Mouse (Mus musculus): ENCODE data around the gene Dbil5. TPM values are rescaled to one million over a fixed set of nuclear protein-coding genes. Genes with fewer than 3 reads are reported as not detected.
A peak's percentile ranks its signal among the peaks of the same experiment; 100 is the strongest.

Dbil5 gene
- polyA plus RNA-seq, 2 experiments from 2014 or later: 0.58 TPM; not detected in 1

DNA sequence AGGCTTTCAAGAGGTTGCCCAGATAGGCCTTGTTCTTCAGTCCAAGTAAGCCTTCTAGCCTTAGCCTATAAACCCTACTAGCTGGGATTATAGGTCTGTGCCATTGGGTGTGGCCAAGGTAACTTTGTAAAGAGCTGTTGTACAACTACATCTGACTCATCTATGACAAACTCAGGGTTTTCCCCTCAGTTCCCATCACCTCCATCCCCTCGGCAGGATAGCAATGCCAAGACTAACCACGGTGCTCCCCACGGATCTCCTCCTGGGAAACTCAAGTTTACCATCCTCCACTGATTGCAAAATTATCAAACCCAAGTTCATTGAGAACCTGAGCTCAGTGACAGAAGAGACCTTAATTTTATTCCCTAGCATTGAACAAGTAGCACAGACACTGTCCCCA, 18.7 kb downstream of the Dbil5 start:
- ATAC-seq: no peak

GRCm38 (mm10) chr11:76239750-76240149, 22.3 kb downstream of the Dbil5 start:
- ATAC-seq: no peak

DNA sequence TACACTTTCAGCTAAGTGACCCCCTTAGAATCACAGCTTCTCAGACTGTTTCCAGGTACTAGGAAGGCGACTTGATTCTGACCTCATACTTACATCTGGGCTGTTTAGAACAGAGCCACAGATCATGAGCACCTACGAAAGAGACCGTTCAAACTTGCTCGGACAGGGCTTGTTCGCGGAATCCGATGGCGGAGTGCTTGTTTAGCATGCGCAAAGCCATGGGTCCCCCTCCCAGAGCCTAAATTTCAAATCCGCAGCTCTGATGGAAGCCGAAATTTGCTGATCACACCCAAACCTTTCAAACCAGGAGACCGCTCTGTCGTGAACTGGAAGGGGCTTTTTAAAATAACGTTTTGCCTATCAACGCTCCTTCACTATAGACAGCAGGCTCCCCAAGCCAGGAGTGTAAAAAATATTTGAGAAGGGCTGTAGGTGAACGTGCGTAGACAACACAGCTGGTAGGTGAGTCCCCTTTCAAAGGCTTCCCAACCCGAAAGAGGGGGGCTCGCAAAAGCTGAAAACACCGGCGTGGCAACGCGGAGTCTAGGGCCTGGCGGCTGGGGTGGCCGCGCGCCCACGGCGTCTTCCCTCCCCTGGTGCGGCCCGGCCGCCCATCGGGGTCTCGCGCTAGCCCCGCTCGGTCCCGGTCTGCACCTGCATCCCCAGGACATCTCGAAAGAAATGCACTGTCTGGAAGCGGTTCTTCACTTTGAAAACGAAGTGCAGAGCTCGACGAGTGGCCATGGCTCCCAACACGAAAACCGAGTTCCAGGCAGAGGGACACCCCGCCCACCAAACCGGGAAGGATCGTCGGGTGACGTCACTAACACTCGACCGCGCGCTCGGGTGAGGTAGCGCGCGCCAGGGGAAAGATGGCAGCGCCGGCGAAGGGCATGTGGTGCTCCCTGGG, 25.7 kb downstream of the Dbil5 start, which contains the start of the genes Mrm3 and Glod4:
Mrm3 (plus strand) TSS at position 815 of the 910 bp plus-strand sequence.
Glod4 (minus strand) TSS at position 825 of the 910 bp plus-strand sequence.
- ATAC-seq: peak; percentile 91

DNA sequence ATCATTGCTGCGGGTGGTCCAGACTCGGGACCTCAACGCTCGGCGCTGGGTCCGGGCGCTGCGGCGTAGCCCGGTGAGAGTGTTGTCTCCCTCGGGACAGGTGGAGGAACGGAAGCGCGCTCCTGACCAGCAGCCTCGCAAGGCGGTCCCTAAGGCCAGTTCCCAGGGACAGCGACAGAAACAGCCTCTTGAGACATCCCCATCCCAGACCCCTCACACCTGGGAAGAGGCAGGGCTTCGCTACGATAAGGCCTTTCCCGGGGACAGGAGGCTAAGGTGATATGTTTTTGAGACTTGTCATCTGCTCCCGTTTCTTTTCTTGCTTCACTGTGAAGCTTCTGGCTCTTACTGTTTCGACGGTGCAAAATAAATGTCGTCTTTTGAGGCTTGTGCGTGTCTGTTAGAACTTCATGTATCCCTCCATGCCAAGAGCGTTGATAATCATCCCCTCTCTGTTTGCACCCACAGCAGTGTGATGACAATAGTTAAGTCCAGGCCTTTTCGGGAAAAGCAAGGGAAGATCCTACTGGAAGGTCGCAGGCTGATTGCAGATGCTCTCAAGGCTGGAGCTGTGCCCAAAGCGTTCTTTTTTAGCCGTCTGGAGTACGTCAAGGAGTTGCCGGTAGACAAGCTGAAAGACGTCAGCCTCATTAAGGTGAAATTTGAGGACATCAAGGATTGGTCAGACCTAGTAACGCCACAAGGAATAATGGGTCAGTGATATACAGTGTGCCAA, 26.6 kb downstream of the Dbil5 start:
- peak; percentile 21 for ATAC-seq

- no peak for ATAC-seq
Observed at GRCm38 (mm10) chr11:76246439-76246838, 29.0 kb downstream of the Dbil5 start.

DNA sequence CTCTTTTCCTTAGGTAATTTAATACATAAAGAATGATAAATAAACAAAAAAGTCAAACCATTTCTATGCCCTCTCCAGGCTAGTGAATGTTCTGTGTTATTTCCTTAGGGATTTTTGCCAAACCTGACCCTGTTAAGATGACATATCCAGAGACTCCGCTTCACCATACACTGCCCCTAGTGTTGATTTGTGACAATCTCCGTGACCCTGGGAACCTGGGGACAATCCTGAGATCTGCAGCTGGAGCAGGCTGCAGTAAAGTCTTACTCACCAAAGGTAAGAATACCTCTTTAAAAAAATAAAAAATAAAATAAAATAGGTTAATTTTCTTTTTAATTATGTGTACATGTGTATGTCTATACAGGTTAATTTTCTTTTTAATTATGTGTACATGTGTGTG, 29.8 kb downstream of the Dbil5 start:
- no peak for ATAC-seq

DNA sequence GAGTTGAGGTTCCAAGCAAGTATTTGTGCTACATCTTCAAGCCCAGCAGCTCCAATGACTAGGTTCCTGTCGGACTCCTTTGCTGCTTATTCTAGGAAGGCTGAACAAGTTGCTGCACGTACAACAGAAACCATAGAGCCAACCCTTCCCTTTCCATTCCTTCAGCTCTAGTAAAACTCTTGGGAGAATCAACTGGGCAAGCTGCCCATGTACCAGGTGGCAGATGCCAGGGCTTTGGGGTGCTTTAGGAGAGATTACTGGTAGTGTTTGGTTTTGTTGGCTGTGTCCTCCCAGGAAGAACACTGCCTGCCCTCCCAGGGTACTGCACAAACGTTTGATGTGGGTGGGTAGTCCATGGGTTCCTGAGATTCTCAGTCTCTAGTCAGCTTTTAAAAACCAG, 34.6 kb downstream of the Dbil5 start:
- no peak for ATAC-seq

DNA sequence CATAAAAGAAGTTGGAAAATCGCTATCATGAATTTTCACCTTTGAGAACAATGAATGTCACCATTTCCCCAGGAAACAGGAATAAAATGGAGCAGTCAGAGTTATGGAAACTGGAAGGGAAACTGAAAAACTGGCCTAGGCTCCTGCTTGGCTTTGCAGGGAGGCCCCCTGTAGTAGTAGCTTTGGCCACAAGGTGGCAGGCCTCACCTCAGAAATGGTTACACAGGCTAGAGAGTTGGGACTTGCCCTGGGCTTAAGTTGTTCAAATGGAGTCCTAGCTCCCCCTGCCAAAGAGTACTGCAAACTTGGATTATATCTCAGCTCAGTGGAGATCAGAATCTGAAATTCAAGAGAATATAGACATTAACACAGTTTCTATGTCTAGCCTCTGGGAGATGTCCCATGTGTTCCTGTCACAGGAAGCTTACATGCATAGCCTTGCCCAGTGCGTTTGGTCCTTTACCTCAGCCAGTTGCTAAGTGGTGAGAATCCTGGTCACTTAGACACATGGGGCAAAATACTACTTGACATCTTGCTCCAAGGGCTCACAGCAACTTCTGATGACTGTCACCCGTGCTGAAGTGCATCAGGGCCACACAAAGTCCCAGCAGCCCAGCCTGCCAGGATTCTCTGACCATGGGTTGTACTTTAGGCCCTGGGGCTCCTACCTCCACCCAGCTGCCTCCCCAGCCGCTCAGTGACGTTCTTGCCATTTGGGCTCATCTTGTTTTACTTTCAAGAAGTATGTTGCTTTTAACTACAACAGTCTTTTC, 35.9 kb downstream of the Dbil5 start:
- ATAC-seq: peak; percentile 96

DNA sequence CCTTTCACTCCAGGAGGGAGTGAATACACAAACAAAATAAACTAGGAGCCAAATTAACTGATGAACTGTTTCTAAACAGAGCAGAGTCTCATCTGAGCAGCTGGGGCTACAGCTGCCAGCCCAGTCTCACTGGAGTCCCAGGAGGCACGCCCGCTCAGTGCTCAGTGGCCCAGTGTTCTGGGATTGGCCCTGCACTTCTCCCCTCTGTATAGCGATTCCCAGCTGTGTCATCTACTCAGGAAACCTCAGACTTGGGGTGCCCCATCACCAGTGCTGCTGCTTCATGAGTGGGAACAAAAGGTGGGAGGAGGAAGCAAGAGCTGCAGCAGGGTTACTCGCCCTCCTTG, 36.5 kb downstream of the Dbil5 start:
- no peak for ATAC-seq

DNA sequence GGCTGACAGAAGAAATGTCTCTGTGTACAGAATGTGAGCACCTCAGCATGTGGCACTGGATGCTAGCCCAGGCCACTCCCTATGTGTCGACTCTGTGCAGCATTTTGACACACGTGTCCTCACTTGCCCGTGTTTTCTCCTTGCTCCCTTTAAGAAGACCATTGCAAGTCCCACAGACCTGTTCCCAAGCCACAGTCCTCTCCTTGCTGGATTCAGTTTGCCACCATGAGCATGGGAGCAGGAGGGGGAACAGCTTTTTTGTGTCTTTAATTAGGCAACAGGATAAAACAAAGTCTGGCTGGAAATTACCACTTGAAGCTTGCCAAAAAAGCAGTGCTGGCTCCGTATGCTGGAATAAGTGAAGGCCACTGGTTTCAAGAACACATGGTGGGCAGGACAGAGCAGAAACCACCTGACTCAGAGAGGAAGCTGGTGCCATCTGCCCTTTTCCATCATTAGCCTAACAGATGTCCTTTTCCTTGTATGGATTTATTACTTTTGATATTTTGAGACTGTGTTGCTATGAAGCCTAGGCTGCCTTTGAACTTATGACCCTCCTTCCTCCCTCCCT, 38.1 kb downstream of the Dbil5 start:
- no peak for ATAC-seq

- ATAC-seq: no peak
Observed at GRCm38 (mm10) chr11:76256129-76256528, 38.7 kb downstream of the Dbil5 start.

DNA sequence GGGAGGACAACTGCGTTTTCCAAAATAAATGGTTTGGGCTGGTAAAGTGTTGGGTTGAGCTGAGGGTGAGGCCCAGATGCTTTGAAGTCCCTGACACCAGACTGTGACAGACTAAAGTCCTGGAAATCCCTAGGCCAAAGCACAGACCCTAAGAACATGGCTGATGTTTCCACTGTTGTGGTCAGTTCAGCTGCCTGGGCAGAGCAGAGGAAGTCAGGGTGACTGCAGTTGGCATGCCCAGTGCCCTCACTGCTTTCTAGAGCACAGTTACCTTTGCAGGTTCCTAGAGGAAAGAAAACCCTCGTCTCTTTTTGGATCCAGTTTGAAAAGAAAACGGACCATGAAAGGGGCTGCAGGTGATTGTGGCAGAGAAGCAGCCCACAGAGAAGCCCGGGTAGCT, 40.0 kb downstream of the Dbil5 start:
- ATAC-seq: no peak

- ATAC-seq: no peak
Observed at GRCm38 (mm10) chr11:76258511-76258910, 41.1 kb downstream of the Dbil5 start.

GRCm38 (mm10) chr11:76260208-76261050, 43.0 kb downstream of the Dbil5 start:
- ATAC-seq: no peak

DNA sequence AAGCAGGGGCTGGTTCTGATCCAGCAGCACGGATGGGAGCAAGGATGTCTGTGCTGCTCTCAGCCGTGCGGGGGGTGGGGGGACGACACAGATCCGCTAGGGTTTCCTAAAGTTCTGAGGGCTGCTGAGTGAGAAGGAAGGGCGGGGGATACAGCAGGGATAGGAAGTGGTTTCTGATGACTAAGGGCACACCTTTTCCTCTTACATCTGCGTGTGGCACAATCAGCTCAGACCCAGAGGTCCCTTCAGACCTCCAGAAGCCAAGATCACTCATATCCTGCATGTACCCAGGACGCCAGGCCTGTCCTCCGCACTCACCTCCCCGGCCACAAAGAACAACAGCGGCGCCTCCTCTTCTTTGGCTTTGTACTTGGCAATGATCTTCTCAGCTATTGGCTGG, 43.8 kb downstream of the Dbil5 start:
- ATAC-seq: peak; percentile 85

DNA sequence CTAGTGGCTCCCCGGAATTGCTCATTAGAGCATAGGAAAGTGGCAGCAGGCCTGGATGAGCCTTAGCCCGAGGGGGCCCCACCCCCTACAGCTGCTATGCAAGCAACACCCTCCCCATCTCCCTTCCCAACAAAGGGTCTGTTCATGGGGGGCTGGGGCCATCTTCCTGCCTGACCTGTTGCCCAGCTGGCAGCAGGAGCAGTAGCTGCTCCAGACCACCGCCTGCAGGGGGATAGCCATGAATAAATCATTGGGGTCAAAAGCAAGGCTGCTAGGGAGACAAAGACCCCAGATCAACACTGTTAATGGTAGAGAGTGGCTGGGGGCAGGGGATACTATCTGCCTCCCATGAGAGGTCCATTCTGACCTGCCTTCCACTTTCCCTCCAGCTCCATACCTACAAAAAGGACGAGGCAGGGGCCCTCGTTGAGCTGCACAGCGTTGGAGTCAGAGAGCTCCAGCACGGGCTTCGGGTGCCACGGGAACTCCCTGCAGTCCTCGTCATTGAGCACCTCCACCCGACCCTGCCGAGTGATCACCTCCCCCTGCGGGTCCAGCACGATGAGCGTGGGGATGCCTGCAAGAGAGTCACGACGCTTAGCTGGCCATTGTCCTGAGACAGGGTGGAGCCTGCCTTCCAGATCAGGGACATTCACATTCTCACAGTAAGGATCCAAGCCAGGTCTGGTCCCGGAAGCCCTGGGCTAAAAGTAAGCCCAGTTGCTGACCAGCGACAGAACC, 45.4 kb downstream of the Dbil5 start:
- no peak for ATAC-seq

DNA sequence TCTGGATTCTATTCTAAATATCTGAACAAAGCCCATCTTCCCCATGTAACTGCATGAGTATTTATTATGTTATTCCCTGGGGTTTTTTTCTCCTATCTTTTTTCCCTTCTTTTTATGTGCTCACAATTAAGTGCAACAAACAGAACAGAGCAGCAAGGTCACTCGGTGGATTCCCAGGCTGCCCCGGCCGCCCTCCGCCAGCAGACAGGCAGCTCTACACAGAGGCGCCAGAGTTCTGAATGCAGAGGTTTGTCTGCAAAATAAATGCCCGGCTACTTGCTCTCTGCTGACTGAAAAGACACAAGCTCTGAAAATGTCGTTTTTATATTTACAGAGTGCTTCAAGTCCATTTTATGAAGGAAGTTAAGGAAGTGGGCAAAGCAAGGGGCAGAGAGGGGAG, 50.1 kb downstream of the Dbil5 start:
- no peak for ATAC-seq

DNA sequence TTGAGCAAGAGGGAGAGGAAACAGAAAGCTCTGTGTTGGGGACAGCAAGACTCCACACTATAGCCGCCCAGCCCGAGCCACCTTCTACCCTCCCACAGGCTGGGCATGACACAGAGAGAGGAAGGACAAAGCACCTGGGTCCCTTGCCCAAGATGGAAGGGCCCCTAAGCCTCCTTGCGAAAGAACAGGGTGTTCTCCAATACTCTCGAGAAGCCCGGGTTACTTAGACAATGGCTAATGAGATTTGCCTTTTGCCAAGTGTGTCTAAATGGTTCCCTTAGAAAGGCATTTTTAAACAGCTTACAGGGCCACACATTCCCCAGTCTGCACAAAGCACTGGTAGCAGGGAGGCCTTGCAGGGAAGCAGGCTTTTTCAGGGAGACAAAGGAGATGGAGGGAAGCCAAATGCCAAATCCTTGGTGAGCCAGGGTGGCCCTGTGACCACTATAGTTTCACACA, 50.6 kb downstream of the Dbil5 start:
- no peak for ATAC-seq
